Mouse (Mus musculus): ENCODE results near the gene Ccdc125. TPM values are rescaled to one million over a fixed set of nuclear protein-coding genes. Genes with fewer than 3 reads are reported as not detected.
A peak's percentile ranks its signal among the peaks of the same experiment; 100 is the strongest.

Gene Ccdc125
- total RNA-seq (2017) = 30.0 and 30.5 TPM in 2 replicates

GRCm38 (mm10) chr13:100669291-100670022 lies at the start of gene Ccdc125:
TSS of gene Ccdc125 (plus strand) at chr13:100669717.
- peak; percentile 37 for ATAC-seq (ENCODE audit: extremely low read depth, insufficient number of reproducible peaks, low FRiP score, poor library complexity, severe bottlenecking)

- ATAC-seq (ENCODE audit: extremely low read depth, insufficient number of reproducible peaks, low FRiP score, poor library complexity, severe bottlenecking) = no peak
Measured at GRCm38 (mm10) chr13:100622241-100622640, 47.3 kb upstream of the Ccdc125 start.

- no peak for ATAC-seq (ENCODE audit: extremely low read depth, insufficient number of reproducible peaks, low FRiP score, poor library complexity, severe bottlenecking)
Measured at GRCm38 (mm10) chr13:100634106-100634691, 35.3 kb upstream of the Ccdc125 start.

- peak; percentile 91 for ATAC-seq (ENCODE audit: extremely low read depth, insufficient number of reproducible peaks, low FRiP score, poor library complexity, severe bottlenecking)
Measured at GRCm38 (mm10) chr13:100642471-100643209, 26.9 kb upstream of the Ccdc125 start.

GRCm38 (mm10) chr13:100648223-100648622 lies 21.3 kb upstream of the Ccdc125 start:
- no peak for ATAC-seq (ENCODE audit: extremely low read depth, insufficient number of reproducible peaks, low FRiP score, poor library complexity, severe bottlenecking)

- peak; percentile 95 for ATAC-seq (ENCODE audit: extremely low read depth, insufficient number of reproducible peaks, low FRiP score, poor library complexity, severe bottlenecking)
Measured at GRCm38 (mm10) chr13:100650550-100651438, 18.7 kb upstream of the Ccdc125 start, which contains the start of the genes Ak6 and Rad17. TSS of gene Ak6 (plus strand) at chr13:100650979. TSS of gene Rad17 (minus strand) at chr13:100651051.

GRCm38 (mm10) chr13:100651439-100652186 lies 17.9 kb upstream of the Ccdc125 start, which contains the start of gene Taf9:
TSS of gene Taf9 (plus strand) at chr13:100651579.
- 0 out of 2 replicates have a peak, but pooled peaks have one; percentile 2 for ATAC-seq (ENCODE audit: extremely low read depth, insufficient number of reproducible peaks, low FRiP score, poor library complexity, severe bottlenecking)

GRCm38 (mm10) chr13:100658091-100658490 lies 11.4 kb upstream of the Ccdc125 start:
- ATAC-seq (ENCODE audit: extremely low read depth, insufficient number of reproducible peaks, low FRiP score, poor library complexity, severe bottlenecking) = no peak

- ATAC-seq (ENCODE audit: extremely low read depth, insufficient number of reproducible peaks, low FRiP score, poor library complexity, severe bottlenecking) = peak; percentile 76
Measured at GRCm38 (mm10) chr13:100659864-100660456, 9.6 kb upstream of the Ccdc125 start.

GRCm38 (mm10) chr13:100670181-100670741 lies 744 bp downstream of the Ccdc125 start:
- ATAC-seq (ENCODE audit: extremely low read depth, insufficient number of reproducible peaks, low FRiP score, poor library complexity, severe bottlenecking) = no peak

GRCm38 (mm10) chr13:100675936-100676635 lies 6.6 kb downstream of the Ccdc125 start:
- ATAC-seq (ENCODE audit: extremely low read depth, insufficient number of reproducible peaks, low FRiP score, poor library complexity, severe bottlenecking) = peak; percentile 52; the same call in 1 of the 2 replicates

GRCm38 (mm10) chr13:100681615-100682014 lies 12.1 kb downstream of the Ccdc125 start:
- no peak for ATAC-seq (ENCODE audit: extremely low read depth, insufficient number of reproducible peaks, low FRiP score, poor library complexity, severe bottlenecking)

- no peak for ATAC-seq (ENCODE audit: extremely low read depth, insufficient number of reproducible peaks, low FRiP score, poor library complexity, severe bottlenecking)
Measured at GRCm38 (mm10) chr13:100682837-100683236, 13.3 kb downstream of the Ccdc125 start.

- peak; percentile 81 for ATAC-seq (ENCODE audit: extremely low read depth, insufficient number of reproducible peaks, low FRiP score, poor library complexity, severe bottlenecking)
Measured at GRCm38 (mm10) chr13:100684355-100684754, 14.8 kb downstream of the Ccdc125 start.

GRCm38 (mm10) chr13:100687513-100687912 lies 18.0 kb downstream of the Ccdc125 start:
- no peak for ATAC-seq (ENCODE audit: extremely low read depth, insufficient number of reproducible peaks, low FRiP score, poor library complexity, severe bottlenecking)

- ATAC-seq (ENCODE audit: extremely low read depth, insufficient number of reproducible peaks, low FRiP score, poor library complexity, severe bottlenecking) = no peak
Measured at GRCm38 (mm10) chr13:100697541-100697940, 28.0 kb downstream of the Ccdc125 start.

- no peak for ATAC-seq (ENCODE audit: extremely low read depth, insufficient number of reproducible peaks, low FRiP score, poor library complexity, severe bottlenecking)
Measured at GRCm38 (mm10) chr13:100698866-100699265, 29.3 kb downstream of the Ccdc125 start.
